Mouse (Mus musculus): ENCODE data around the gene Tnp1.

GRCm38 (mm10) chr1:73064336-73064735 lies 48.6 kb upstream of the Tnp1 start:
- TF ChIP-seq POLR2A (IDR thresholded peaks at IDR 0.05; ENCODE audit: insufficient read depth, low read length), result no peak
- TF ChIP-seq CTCF (IDR thresholded peaks at IDR 0.05; ENCODE audit: low read depth, low read length), result no peak
- TF ChIP-seq EP300 (IDR thresholded peaks at IDR 0.05; ENCODE audit: insufficient read depth, low read depth, low read length), result no peak
